Mouse (Mus musculus): ENCODE measurements at regions not wholly inside any gene's neighbourhood (a gene's known extent, or its start where the extent isn't known, plus 50 kb on each side); places are given as distances from the start of the nearest gene placed in this dataset.

GRCm38 (mm10) chr4:93450831-93451230 is 115.5 kb upstream of the Tusc1 start:
- no peak for DNase-seq (ENCODE audit: low read depth, low spot score)

GRCm38 (mm10) chr4:93444666-93445065 is 109.4 kb upstream of the Tusc1 start:
- DNase-seq (ENCODE audit: low read depth, low spot score) = no peak

- peak; percentile 42 for DNase-seq (ENCODE audit: low read depth, low spot score)
Measured at GRCm38 (mm10) chr4:93438587-93439336, 103.5 kb upstream of the Tusc1 start.

GRCm38 (mm10) chr4:93437386-93438130 is 102.2 kb upstream of the Tusc1 start:
- DNase-seq (ENCODE audit: low read depth, low spot score) = peak; percentile 1

- no peak for DNase-seq (ENCODE audit: low read depth, low spot score)
Measured at GRCm38 (mm10) chr4:93412695-93413094, 77.4 kb upstream of the Tusc1 start.

GRCm38 (mm10) chr4:93406876-93407275 is 71.6 kb upstream of the Tusc1 start:
- no peak for DNase-seq (ENCODE audit: low read depth, low spot score)

- DNase-seq (ENCODE audit: low read depth, low spot score) = no peak
Measured at GRCm38 (mm10) chr4:93400579-93400978, 65.3 kb upstream of the Tusc1 start.
